Mouse (Mus musculus): ENCODE measurements around the gene Cacna2d3. TPM values are rescaled to one million over a fixed set of nuclear protein-coding genes. Genes with fewer than 3 reads are reported as not detected.

Cacna2d3 gene
- polyA plus RNA-seq, 1 experiment from 2014 or later: 63.0 TPM

DNA sequence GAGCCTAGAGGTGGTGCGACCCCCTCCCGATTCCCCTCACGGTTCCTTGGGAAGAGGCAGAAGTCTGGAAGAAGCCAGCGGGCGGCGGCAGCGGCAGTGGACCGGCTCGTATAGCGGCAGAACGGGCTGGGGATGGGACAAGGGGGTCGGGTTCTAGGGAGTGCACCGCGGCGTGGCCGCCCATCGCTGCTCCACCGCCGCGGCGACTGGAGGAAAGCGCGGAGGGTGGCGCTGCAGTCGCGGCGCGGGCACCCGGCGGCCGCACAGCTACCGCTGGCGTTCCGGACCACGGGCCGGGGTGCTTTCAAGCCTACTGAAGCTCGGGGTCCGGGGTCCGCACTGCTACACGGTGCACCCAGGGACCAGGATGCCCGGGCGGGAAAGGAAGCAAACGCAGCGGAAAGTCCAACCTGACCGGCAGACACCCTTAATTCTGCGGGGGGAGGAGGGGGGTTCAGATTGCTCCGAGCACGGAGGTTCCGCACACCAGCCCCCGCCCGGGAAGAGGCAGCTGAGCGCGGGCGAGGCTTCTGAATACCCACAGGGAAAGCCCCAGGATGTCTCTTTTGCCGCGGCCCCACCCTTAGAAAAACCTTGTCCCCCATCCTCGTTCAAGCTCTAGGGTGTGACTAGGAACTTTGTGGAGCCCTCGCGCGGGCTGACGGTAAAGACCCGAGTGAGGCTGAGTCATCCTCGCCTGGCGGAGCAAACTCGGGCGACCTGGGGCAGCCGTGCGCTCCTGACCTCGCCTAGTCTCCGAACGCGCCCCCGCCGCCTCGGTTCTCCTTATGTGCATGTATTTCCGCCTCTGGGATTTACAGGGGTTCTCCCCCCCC is 940 bp upstream of the Cacna2d3 start:
- Histone ChIP-seq H3K4me2 (ENCODE audit: low read depth, low read length) (peak overlapping the region; percentile 98), H3K27me3 (ENCODE audit: control insufficient read depth, insufficient read depth, low read length) (0 out of 2 replicates have a peak, but pooled peaks cover 8% of the 10 kb centered on the region), H3K9ac (replicated peaks; ENCODE audit: low read depth, low read length) (peak overlapping the region; percentile 75), H3K36me3 (ENCODE audit: control insufficient read depth, insufficient read depth, low read length) (no peaks in the 10 kb centered on the region), H3K9me3 (ENCODE audit: control insufficient read depth, low read length) (no peaks in the 10 kb centered on the region), H3K27ac (ENCODE audit: low read depth, low read length) (peak overlapping the region; percentile 79), H3K4me1 (ENCODE audit: control insufficient read depth, insufficient read depth, low read length) (peaks cover 6% of the 10 kb centered on the region; the same call in 1 of the 2 replicates), H3K4me3 (ENCODE audit: low read depth, low read length) (peak overlapping the region; percentile 75)
- under 1% methylated on average over 74 of the region's 76 CpGs for WGBS
- ATAC-seq (ENCODE audit: low read depth): peak; percentile 73

DNA sequence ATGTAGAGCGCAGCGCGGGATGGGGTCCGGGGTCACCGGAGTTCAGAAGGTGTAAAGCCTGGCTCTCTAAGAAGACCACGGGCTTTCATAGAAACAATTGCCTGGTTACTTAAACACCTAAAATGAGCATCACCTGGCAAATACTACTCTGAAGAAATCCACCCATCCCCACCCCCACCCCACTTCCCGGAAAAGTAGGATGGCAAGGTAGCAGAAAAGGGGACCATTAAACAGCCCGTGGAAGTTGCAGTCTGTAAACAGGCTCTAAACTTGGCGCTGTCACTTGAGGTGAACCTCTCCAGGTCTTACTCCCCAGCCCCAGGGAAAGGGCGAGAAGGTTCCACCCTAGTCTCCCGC is 555 bp downstream of the Cacna2d3 start:
- Histone ChIP-seq H3K4me3 (ENCODE audit: low read depth, low read length) (peak overlapping the region; percentile 75), H3K4me1 (ENCODE audit: control insufficient read depth, insufficient read depth, low read length) (peaks cover 6% of the 10 kb centered on the region; the same call in 1 of the 2 replicates), H3K27ac (ENCODE audit: low read depth, low read length) (peak overlapping the region; percentile 79), H3K9ac (replicated peaks; ENCODE audit: low read depth, low read length) (peak overlapping the region; percentile 75), H3K36me3 (ENCODE audit: control insufficient read depth, insufficient read depth, low read length) (no peaks in the 10 kb centered on the region), H3K9me3 (ENCODE audit: control insufficient read depth, low read length) (no peaks in the 10 kb centered on the region), H3K4me2 (ENCODE audit: low read depth, low read length) (peak overlapping the region; percentile 98), H3K27me3 (ENCODE audit: control insufficient read depth, insufficient read depth, low read length) (0 out of 2 replicates have a peak, but pooled peaks cover 8% of the 10 kb centered on the region)
- WGBS: under 1% methylated on average over 11 of the region's 11 CpGs
- no peak; the same call in 1 of the 2 replicates for ATAC-seq (ENCODE audit: low read depth)

DNA sequence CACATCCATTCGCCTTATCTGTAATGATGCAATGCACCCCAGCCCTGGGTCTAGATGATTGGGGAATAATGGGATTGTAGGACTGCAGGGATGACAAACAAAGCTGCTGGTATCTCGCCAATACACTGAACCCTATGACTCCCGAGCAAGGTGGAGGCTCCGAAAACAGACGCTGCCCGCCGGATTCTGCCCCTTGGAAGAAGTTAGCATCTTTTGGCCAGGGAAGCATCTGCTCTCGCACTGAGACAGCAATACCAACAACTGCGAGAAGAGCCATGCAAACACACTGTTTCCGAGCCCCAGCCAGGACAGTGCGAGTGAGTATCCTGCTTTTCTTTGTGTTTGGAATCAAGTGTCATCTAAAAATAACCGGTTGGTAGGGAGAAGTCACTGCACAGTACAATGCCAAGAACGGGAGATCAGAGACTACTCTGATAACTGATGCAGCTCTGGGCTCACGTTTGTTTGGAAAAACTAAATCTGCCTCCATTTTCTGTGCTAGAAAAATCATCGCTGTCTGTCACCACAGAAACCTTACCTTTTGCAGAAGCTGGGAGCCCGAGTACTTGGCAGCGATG is 1.2 kb downstream of the Cacna2d3 start:
- no peak for ATAC-seq (ENCODE audit: low read depth)
- Histone ChIP-seq H3K27ac (ENCODE audit: low read depth, low read length) (peak overlapping the region; percentile 53; the same call in 1 of the 2 replicates), H3K27me3 (ENCODE audit: control insufficient read depth, insufficient read depth, low read length) (0 out of 2 replicates have a peak, but pooled peaks cover 8% of the 10 kb centered on the region)

GRCm38 (mm10) chr14:29712621-29713020 is 9.0 kb downstream of the Cacna2d3 start:
- Histone ChIP-seq H3K9ac (replicated peaks; ENCODE audit: low read depth, low read length) (no peak overlapping the region), H3K27ac (ENCODE audit: low read depth, low read length) (no peak overlapping the region), H3K4me2 (ENCODE audit: low read depth, low read length) (no peak overlapping the region), H3K4me1 (ENCODE audit: control insufficient read depth, insufficient read depth, low read length) (no peaks in the 10 kb centered on the region), H3K27me3 (ENCODE audit: control insufficient read depth, insufficient read depth, low read length) (no peaks in the 10 kb centered on the region), H3K36me3 (ENCODE audit: control insufficient read depth, insufficient read depth, low read length) (no peaks in the 10 kb centered on the region), H3K4me3 (ENCODE audit: low read depth, low read length) (no peak overlapping the region), H3K9me3 (ENCODE audit: control insufficient read depth, low read length) (no peaks in the 10 kb centered on the region)
- ATAC-seq (ENCODE audit: low read depth): no peak
- WGBS: 89% methylated on average over 3 of the region's 3 CpGs

More for the DNA sequence above, 1.2 kb downstream of the Cacna2d3 start:
- Histone ChIP-seq H3K4me1 (ENCODE audit: control insufficient read depth, insufficient read depth, low read length) (peaks cover 6% of the 10 kb centered on the region; the same call in 1 of the 2 replicates), H3K36me3 (ENCODE audit: control insufficient read depth, insufficient read depth, low read length) (no peaks in the 10 kb centered on the region), H3K9ac (replicated peaks; ENCODE audit: low read depth, low read length) (peak overlapping the region; percentile 75; the same call in 1 of the 2 replicates), H3K9me3 (ENCODE audit: control insufficient read depth, low read length) (no peaks in the 10 kb centered on the region), H3K4me2 (ENCODE audit: low read depth, low read length) (peak overlapping the region; percentile 98), H3K4me3 (ENCODE audit: low read depth, low read length) (peak overlapping the region; percentile 75)
- WGBS: 3% methylated on average over 17 of the region's 17 CpGs

DNA sequence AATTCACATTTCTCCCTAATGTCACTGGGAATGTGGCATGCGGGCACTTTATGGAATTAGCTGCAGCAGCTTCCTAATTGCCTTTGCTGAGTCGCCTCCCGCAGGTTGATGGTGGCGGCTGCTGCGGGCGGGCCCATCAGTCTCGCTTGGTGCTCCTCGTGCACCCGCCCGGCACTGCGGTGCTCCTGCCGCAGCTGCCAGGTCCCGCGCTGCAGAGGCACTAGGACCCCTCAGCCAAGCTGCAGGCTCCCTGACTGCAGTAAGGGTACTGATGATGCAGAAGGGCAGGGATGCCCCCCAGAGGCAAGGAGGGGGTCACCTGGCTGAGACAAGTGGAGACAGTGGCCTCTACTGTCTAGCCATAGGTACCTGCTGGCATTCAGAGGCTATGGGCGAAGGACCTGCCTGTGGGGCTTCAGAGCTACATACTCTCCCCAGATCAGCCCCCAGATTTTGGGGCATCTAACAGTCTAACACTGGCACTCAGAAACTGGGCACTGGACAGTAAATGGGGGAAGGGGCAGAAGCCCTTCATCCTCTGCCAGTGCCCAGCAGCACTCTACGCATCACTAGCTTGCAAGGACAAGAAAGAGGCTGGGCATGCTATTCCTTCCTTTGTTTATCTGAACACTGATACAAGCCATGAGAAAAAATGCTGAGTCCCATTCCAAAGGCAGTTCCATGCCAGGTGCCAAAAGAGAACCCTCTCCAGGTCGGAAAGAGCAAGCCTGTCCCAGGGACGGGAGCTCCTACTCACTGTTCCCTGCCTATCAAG is 13.9 kb downstream of the Cacna2d3 start:
- Histone ChIP-seq H3K27ac (ENCODE audit: low read depth, low read length) (peak overlapping the region; percentile 22; the same call in 1 of the 2 replicates), H3K27me3 (ENCODE audit: control insufficient read depth, insufficient read depth, low read length) (no peaks in the 10 kb centered on the region), H3K9ac (replicated peaks; ENCODE audit: low read depth, low read length) (0 out of 2 replicates have a peak overlapping the region, but pooled peaks have one; percentile 18), H3K4me1 (ENCODE audit: control insufficient read depth, insufficient read depth, low read length) (no peaks in the 10 kb centered on the region), H3K9me3 (ENCODE audit: control insufficient read depth, low read length) (no peaks in the 10 kb centered on the region), H3K36me3 (ENCODE audit: control insufficient read depth, insufficient read depth, low read length) (no peaks in the 10 kb centered on the region), H3K4me3 (ENCODE audit: low read depth, low read length) (no peak overlapping the region), H3K4me2 (ENCODE audit: low read depth, low read length) (peak overlapping the region; percentile 6; the same call in 1 of the 2 replicates)
- ATAC-seq (ENCODE audit: low read depth): peak; percentile 82
- 37% methylated on average over 18 of the region's 18 CpGs for WGBS

DNA sequence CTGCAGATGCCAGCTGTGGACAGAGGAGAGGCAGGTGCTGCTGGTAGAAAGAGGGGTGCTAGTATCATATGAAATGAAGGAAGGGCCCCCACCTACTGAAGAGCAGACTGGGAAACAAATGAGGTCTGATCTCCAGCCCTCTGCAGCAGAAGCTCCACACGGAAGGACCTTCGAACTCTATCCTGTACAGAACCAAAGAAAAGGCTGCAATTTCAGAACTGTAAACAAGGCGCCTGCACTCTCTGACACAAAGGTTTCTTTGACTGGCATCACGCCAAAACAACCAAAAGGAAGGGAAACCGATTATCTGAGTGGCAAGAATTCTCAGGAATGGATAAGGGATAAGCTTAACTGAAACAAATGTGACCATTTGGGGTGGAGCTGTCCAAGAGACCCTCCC is 18.9 kb downstream of the Cacna2d3 start:
- no peak overlapping the region for H3K4me3 ChIP-seq (ENCODE audit: low read depth, low read length)
- H3K9ac ChIP-seq (replicated peaks; ENCODE audit: low read depth, low read length): no peak overlapping the region
- 67% methylated on average over 5 of the region's 5 CpGs for WGBS
- H3K4me2 ChIP-seq (ENCODE audit: low read depth, low read length): no peak overlapping the region
- H3K36me3 ChIP-seq (ENCODE audit: control insufficient read depth, insufficient read depth, low read length): no peaks in the 10 kb centered on the region
- no peak for ATAC-seq (ENCODE audit: low read depth)
- no peaks in the 10 kb centered on the region for H3K9me3 ChIP-seq (ENCODE audit: control insufficient read depth, low read length)
- H3K4me1 ChIP-seq (ENCODE audit: control insufficient read depth, insufficient read depth, low read length): no peaks in the 10 kb centered on the region
- no peak overlapping the region for H3K27ac ChIP-seq (ENCODE audit: low read depth, low read length)
- H3K27me3 ChIP-seq (ENCODE audit: control insufficient read depth, insufficient read depth, low read length): no peaks in the 10 kb centered on the region

DNA sequence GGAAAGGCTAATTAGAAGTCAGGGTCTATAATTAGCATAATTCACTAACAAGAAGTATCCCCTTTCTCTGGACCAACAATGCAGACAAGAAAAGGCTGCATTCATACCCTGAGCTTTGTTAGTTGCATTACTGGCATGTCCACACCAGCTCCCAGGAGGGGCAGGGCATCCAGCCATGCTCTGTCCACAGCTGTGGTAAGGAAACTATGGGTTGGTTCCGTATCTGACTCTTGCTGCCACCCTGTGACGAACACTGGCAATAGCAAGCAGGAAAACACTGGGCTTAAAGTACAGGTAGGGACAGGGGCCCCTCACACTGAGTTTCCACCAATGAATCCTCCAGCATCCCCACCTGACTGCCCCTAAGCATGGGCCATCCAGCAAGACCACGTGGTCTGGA is 25.5 kb downstream of the Cacna2d3 start:
- no peak overlapping the region for H3K4me2 ChIP-seq (ENCODE audit: low read depth, low read length)
- H3K9ac ChIP-seq (replicated peaks; ENCODE audit: low read depth, low read length): no peak overlapping the region
- H3K9me3 ChIP-seq (ENCODE audit: control insufficient read depth, low read length): no peaks in the 10 kb centered on the region
- 7% methylated on average over 3 of the region's 3 CpGs for WGBS
- no peaks in the 10 kb centered on the region for H3K4me1 ChIP-seq (ENCODE audit: control insufficient read depth, insufficient read depth, low read length)
- H3K4me3 ChIP-seq (ENCODE audit: low read depth, low read length): no peak overlapping the region
- H3K27ac ChIP-seq (ENCODE audit: low read depth, low read length): no peak overlapping the region
- no peaks in the 10 kb centered on the region for H3K36me3 ChIP-seq (ENCODE audit: control insufficient read depth, insufficient read depth, low read length)
- no peaks in the 10 kb centered on the region for H3K27me3 ChIP-seq (ENCODE audit: control insufficient read depth, insufficient read depth, low read length)
- peak; percentile 73 for ATAC-seq (ENCODE audit: low read depth)

DNA sequence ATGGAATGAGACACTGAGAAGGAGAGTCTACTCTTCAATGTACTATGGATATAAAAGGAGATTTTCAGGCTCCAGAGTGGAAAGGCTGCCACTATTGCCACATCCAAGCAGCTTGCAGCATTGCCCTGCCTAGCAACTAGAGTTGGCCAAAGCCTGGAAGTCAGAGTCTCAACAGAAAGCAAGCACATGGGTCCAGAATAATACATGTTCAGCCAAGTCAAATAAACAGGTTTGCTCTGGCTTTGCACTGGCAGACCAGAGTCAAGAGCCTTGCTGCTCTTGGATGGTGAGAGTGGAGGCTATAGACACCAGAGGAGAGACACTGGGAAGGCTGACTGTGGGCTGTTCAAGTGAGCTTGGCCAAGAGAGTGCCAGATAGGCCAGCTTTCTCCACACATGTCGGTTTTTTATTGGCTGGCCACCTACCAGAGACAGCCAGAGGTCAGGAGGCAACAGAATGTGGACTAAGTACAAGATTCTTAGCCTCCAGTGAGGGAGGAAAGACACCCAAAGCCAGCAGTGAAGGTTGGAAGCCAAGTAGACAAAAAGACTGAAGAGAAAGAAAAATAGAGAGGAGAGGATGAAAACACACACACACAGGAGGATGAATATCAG is 49.1 kb downstream of the Cacna2d3 start:
- ATAC-seq (ENCODE audit: low read depth): no peak
- WGBS: 35% methylated on average over 1 of the region's 1 CpGs

More for the DNA sequence above, 49.1 kb downstream of the Cacna2d3 start:
- Histone ChIP-seq H3K4me1 (ENCODE audit: control insufficient read depth, insufficient read depth, low read length) (no peaks in the 10 kb centered on the region), H3K27me3 (ENCODE audit: control insufficient read depth, insufficient read depth, low read length) (no peaks in the 10 kb centered on the region), H3K9me3 (ENCODE audit: control insufficient read depth, low read length) (no peaks in the 10 kb centered on the region), H3K4me2 (ENCODE audit: low read depth, low read length) (no peak overlapping the region), H3K4me3 (ENCODE audit: low read depth, low read length) (no peak overlapping the region), H3K36me3 (ENCODE audit: control insufficient read depth, insufficient read depth, low read length) (no peaks in the 10 kb centered on the region), H3K27ac (ENCODE audit: low read depth, low read length) (no peak overlapping the region), H3K9ac (replicated peaks; ENCODE audit: low read depth, low read length) (no peak overlapping the region)

All from neural tube, embryonic 14.5 days (tissue).